Mouse (Mus musculus) forebrain, embryonic 10.5 days (tissue): ENCODE data around the gene Tcf12. TPM values are rescaled to one million over a fixed set of nuclear protein-coding genes. Genes with fewer than 3 reads are reported as not detected.

Source experiments
- DNase-seq: peaks from one replicate; pipeline ENCODE4 v3.0.0-alpha.2; 2017; ENCODE audit warnings: low spot score; ENCODE audit errors: extremely low spot score
- H3K27ac ChIP-seq: fragments of 300-500 bp; sonication (generic); 2 replicates; pipeline ENCODE4 v1.5.1; 2016; ENCODE audit warnings: mild to moderate bottlenecking
- H3K27me3 ChIP-seq: fragments of 300-500 bp; sonication (generic); 2 replicates; pipeline ENCODE4 v1.6.1; 2016; ENCODE audit warnings: mild to moderate bottlenecking; ENCODE audit not compliant: poor library complexity, severe bottlenecking
- H3K36me3 ChIP-seq: fragments of 300-500 bp; sonication (generic); replicated peaks from 2 replicates; pipeline ENCODE4 v1.6.1; 2016; ENCODE audit warnings: mild to moderate bottlenecking, moderate library complexity
- H3K4me1 ChIP-seq: fragments of 300-500 bp; sonication (generic); 2 replicates; pipeline ENCODE4 v1.6.1; 2016
- H3K4me3 ChIP-seq: fragments of 300-500 bp; sonication (generic); 2 replicates; pipeline ENCODE4 v1.5.1; 2016; ENCODE audit warnings: mild to moderate bottlenecking, moderate library complexity
- H3K9me3 ChIP-seq: fragments of 300-500 bp; sonication (generic); 2 replicates; pipeline ENCODE4 v1.6.1; 2016; ENCODE audit warnings: mild to moderate bottlenecking, moderate library complexity
- WGBS: fragments of 180-500 bp; shearing (Covaris S2); methylation state at CpG from one replicate; pipeline ENCODE4 v1.1.7; 2016; 5-methylcytosine and 5-hydroxymethylcytosine counted together
- polyA plus RNA-seq: library from polyadenylated mRNA; unstranded; fragments of >200 nt; fragmentation: Nextera tagmentation; extraction: Ambion mirVana; gene quantifications from 2 replicates; pipeline ENCODE4 v1.2.1, GENCODE M21; 2016

Gene Tcf12
- polyA plus RNA-seq, 1 experiment from 2014 or later, result 110 TPM

DNA sequence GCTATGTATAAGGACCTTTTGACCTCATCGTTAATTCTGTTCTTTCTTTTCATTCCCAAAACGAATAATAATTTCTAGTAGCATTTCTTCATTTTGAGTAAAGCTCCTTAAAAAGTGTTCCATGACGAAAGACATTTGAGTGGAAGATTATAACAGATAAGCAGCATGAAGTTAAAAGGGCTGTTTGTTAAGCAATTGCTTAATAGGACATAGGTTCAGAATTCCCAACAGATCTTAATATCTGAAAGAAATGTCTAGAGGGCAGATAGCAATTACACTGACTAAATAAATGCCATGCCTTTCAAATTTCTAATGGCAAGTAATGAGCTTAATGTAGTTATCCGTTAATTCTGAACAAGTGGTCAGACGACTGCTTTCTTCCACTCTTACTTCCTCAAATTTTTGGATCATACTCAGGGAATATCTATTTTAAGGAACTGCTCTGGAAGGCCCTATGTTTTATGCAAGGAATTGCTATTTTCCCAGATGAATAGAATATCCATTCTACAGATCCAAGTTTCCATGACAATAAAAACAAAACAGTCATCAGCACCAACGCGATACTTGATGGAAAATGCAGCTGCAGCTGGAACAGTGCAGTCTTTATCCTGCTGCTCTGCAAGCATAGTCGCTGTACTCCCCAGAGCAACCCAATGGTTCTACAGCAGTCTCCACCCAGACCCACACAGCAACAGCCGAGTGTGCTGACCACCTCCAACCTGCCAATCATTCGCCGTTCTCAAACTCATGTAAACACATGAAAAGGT, 152.2 kb downstream of the Tcf12 start:
- WGBS, result 70% methylated on average over 11 of the region's 11 CpGs
- DNase-seq, result no peak
- 0 out of 2 replicates have a peak, but pooled peaks cover 4% of the 10 kb centered on the region for H3K36me3 ChIP-seq
- H3K27ac ChIP-seq, result 0 out of 2 replicates have a peak overlapping the region, but pooled peaks have one; percentile 16
- no peaks in the 10 kb centered on the region for H3K27me3 ChIP-seq
- peaks cover 15% of the 10 kb centered on the region for H3K4me1 ChIP-seq
- H3K9me3 ChIP-seq, result no peaks in the 10 kb centered on the region
- H3K4me3 ChIP-seq, result no peak overlapping the region

- no peak for DNase-seq
- WGBS, result 88% methylated on average over 2 of the region's 2 CpGs
- H3K4me3 ChIP-seq, result no peak overlapping the region
- no peaks in the 10 kb centered on the region for H3K27me3 ChIP-seq
- H3K9me3 ChIP-seq, result no peaks in the 10 kb centered on the region
- H3K36me3 ChIP-seq, result peaks cover 7% of the 10 kb centered on the region
- no peak overlapping the region for H3K27ac ChIP-seq
- H3K4me1 ChIP-seq, result no peaks in the 10 kb centered on the region
Observed at GRCm38 (mm10) chr9:71953217-71953616, 158.5 kb downstream of the Tcf12 start.

- H3K9me3 ChIP-seq, result no peaks in the 10 kb centered on the region
- no peak overlapping the region for H3K4me3 ChIP-seq
- no peaks in the 10 kb centered on the region for H3K27me3 ChIP-seq
- H3K36me3 ChIP-seq, result peaks cover 12% of the 10 kb centered on the region
- no peak for DNase-seq
- no peaks in the 10 kb centered on the region for H3K4me1 ChIP-seq
- WGBS, result 90% methylated on average over 1 of the region's 1 CpGs
- H3K27ac ChIP-seq, result no peak overlapping the region
Observed at GRCm38 (mm10) chr9:71952621-71953076, 159.0 kb downstream of the Tcf12 start.

GRCm38 (mm10) chr9:71951926-71952325, 159.7 kb downstream of the Tcf12 start:
- H3K36me3 ChIP-seq, result peaks cover 14% of the 10 kb centered on the region
- DNase-seq, result no peak
- 87% methylated on average over 2 of the region's 2 CpGs for WGBS
- no peaks in the 10 kb centered on the region for H3K27me3 ChIP-seq
- no peaks in the 10 kb centered on the region for H3K9me3 ChIP-seq
- H3K27ac ChIP-seq, result no peak overlapping the region
- H3K4me1 ChIP-seq, result no peaks in the 10 kb centered on the region
- H3K4me3 ChIP-seq, result no peak overlapping the region

DNA sequence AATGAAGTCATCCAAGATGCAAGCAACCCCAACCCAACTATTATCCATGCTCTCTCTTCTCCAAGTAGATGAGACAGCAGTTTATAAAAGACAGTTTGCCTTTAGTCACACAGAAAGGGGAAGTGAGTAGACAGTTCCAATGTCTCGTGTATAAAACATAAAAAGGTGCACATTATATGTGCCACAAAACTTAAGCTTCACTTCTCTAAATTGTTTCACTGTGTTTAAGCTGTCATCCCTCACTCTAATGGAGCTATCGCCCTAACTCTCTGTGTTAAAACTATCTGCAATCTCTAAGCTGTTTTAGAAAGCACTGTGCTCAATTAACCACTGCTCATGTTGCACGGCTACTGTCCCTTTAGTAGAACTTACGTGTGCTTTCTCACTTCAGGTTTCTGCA, 160.3 kb downstream of the Tcf12 start:
- H3K9me3 ChIP-seq, result no peaks in the 10 kb centered on the region
- DNase-seq, result no peak

GRCm38 (mm10) chr9:71944801-71945200, 166.9 kb downstream of the Tcf12 start:
- WGBS, result 94% methylated on average over 4 of the region's 4 CpGs
- H3K4me3 ChIP-seq, result no peak overlapping the region
- no peak overlapping the region for H3K27ac ChIP-seq
- no peaks in the 10 kb centered on the region for H3K9me3 ChIP-seq
- H3K36me3 ChIP-seq, result peaks cover 13% of the 10 kb centered on the region
- no peaks in the 10 kb centered on the region for H3K27me3 ChIP-seq
- no peak for DNase-seq
- peaks cover 11% of the 10 kb centered on the region; the same call in 1 of the 2 replicates for H3K4me1 ChIP-seq

More for the DNA sequence above, 160.3 kb downstream of the Tcf12 start:
- Histone ChIP-seq H3K36me3 (peaks cover 14% of the 10 kb centered on the region), H3K27me3 (no peaks in the 10 kb centered on the region), H3K4me3 (no peak overlapping the region), H3K27ac (no peak overlapping the region), H3K4me1 (no peaks in the 10 kb centered on the region)
- 88% methylated on average over 4 of the region's 4 CpGs for WGBS

GRCm38 (mm10) chr9:71942424-71942823, 169.2 kb downstream of the Tcf12 start:
- H3K9me3 ChIP-seq, result no peaks in the 10 kb centered on the region
- no peak for DNase-seq
- H3K4me3 ChIP-seq, result no peak overlapping the region

DNA sequence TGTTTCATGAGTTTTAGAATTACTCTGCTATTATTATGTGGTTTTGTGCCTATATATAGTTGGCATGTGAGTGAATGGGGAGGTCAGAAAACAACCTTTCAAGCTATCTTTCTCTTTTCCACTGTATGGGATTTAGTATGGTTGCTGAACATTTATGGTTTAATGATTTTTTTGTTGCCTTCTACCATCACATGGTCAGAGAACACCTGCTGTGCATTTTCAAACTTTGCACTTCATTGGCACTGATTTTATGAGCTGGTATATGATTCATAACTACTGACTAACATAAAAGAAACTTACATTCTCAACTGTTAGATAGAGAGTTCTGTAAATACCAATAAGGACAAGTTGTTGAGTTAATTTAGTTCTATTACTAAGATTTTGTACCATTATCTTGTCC, 171.7 kb downstream of the Tcf12 start:
- no peaks in the 10 kb centered on the region for H3K27me3 ChIP-seq
- H3K4me1 ChIP-seq, result peaks cover 15% of the 10 kb centered on the region
- H3K27ac ChIP-seq, result no peak overlapping the region
- no peak overlapping the region for H3K4me3 ChIP-seq
- no peak for DNase-seq
- peaks cover 3% of the 10 kb centered on the region for H3K36me3 ChIP-seq
- no peaks in the 10 kb centered on the region for H3K9me3 ChIP-seq

More at GRCm38 (mm10) chr9:71942424-71942823, 169.2 kb downstream of the Tcf12 start:
- H3K27ac ChIP-seq, result no peak overlapping the region
- peaks cover 3% of the 10 kb centered on the region for H3K36me3 ChIP-seq
- H3K4me1 ChIP-seq, result peaks cover 15% of the 10 kb centered on the region
- no peaks in the 10 kb centered on the region for H3K27me3 ChIP-seq

- no peak overlapping the region for H3K4me3 ChIP-seq
- H3K9me3 ChIP-seq, result no peaks in the 10 kb centered on the region
- H3K36me3 ChIP-seq, result peaks cover 3% of the 10 kb centered on the region; the same call in 1 of the 2 replicates
- WGBS, result 90% methylated on average over 1 of the region's 1 CpGs
- H3K27ac ChIP-seq, result no peak overlapping the region
- DNase-seq, result no peak
- H3K27me3 ChIP-seq, result no peaks in the 10 kb centered on the region
- peaks cover 16% of the 10 kb centered on the region for H3K4me1 ChIP-seq
Observed at GRCm38 (mm10) chr9:71936199-71936598, 175.5 kb downstream of the Tcf12 start.

GRCm38 (mm10) chr9:71934833-71935232, 176.8 kb downstream of the Tcf12 start:
- no peak overlapping the region for H3K4me3 ChIP-seq
- no peaks in the 10 kb centered on the region for H3K27me3 ChIP-seq
- WGBS, result 85% methylated on average over 3 of the region's 3 CpGs
- H3K36me3 ChIP-seq, result peaks cover 3% of the 10 kb centered on the region; the same call in 1 of the 2 replicates
- DNase-seq, result no peak
- no peaks in the 10 kb centered on the region for H3K9me3 ChIP-seq
- peaks cover 21% of the 10 kb centered on the region for H3K4me1 ChIP-seq
- H3K27ac ChIP-seq, result no peak overlapping the region

- no peaks in the 10 kb centered on the region for H3K27me3 ChIP-seq
- peaks cover 3% of the 10 kb centered on the region; the same call in 1 of the 2 replicates for H3K36me3 ChIP-seq
- H3K9me3 ChIP-seq, result no peaks in the 10 kb centered on the region
- DNase-seq, result no peak
- H3K4me1 ChIP-seq, result peaks cover 17% of the 10 kb centered on the region
- H3K27ac ChIP-seq, result no peak overlapping the region
- no peak overlapping the region for H3K4me3 ChIP-seq
Observed at GRCm38 (mm10) chr9:71931965-71932364, 179.7 kb downstream of the Tcf12 start.

DNA sequence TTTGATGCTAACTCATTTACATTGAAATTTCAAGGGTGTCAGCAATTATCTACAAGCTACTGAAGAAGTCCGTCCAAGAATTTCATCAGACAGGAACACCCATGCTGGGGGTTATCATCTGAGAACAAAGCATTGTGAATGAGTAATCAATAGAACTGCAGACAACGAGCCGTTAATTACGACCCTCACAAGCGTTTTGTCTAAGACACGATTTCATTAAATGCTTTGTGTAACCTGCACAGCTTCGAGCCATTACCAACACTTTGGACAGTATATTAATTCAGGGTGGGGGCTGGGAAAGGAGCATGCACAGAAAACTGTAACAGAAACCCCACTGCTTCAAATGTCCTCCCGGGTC, 180.3 kb downstream of the Tcf12 start:
- Histone ChIP-seq H3K27me3 (no peaks in the 10 kb centered on the region), H3K36me3 (peaks cover 3% of the 10 kb centered on the region; the same call in 1 of the 2 replicates), H3K27ac (no peak overlapping the region), H3K4me1 (peaks cover 17% of the 10 kb centered on the region), H3K9me3 (no peaks in the 10 kb centered on the region), H3K4me3 (no peak overlapping the region)
- no peak for DNase-seq
- WGBS, result 49% methylated on average over 8 of the region's 8 CpGs

- Histone ChIP-seq H3K9me3 (no peaks in the 10 kb centered on the region), H3K4me3 (no peak overlapping the region), H3K27ac (no peak overlapping the region), H3K36me3 (peaks cover 3% of the 10 kb centered on the region; the same call in 1 of the 2 replicates), H3K4me1 (peaks cover 17% of the 10 kb centered on the region), H3K27me3 (no peaks in the 10 kb centered on the region)
- no peak for DNase-seq
- WGBS, result 84% methylated on average over 3 of the region's 3 CpGs
Observed at GRCm38 (mm10) chr9:71930431-71931357, 181.0 kb downstream of the Tcf12 start.
